Mouse (Mus musculus) retina, adult 2 months (tissue): ENCODE measurements around the gene Mrpl1.
A peak's percentile ranks its signal among the peaks of the same experiment; 100 is the strongest.

Experiments used
- DNase-seq: peaks from one replicate; pipeline ENCODE4 v3.0.0-alpha.2; 2012; ENCODE audit warnings: low read depth, low spot score

The Mrpl1 gene

GRCm38 (mm10) chr5:96206897-96207296, 2.4 kb upstream of the Mrpl1 start:
- DNase-seq: no peak

GRCm38 (mm10) chr5:96207531-96207930, 1.8 kb upstream of the Mrpl1 start:
- DNase-seq: no peak

- DNase-seq: no peak
These were observed 750 bp upstream of the Mrpl1 start for GRCm38 (mm10) chr5:96208543-96208942.

- peak; percentile 82 for DNase-seq
These were observed 757 bp downstream of the Mrpl1 start for GRCm38 (mm10) chr5:96209916-96210583.

GRCm38 (mm10) chr5:96218648-96219047, 9.4 kb downstream of the Mrpl1 start:
- DNase-seq: no peak

GRCm38 (mm10) chr5:96219512-96219911, 10.2 kb downstream of the Mrpl1 start:
- DNase-seq: no peak

GRCm38 (mm10) chr5:96221298-96221697, 12.0 kb downstream of the Mrpl1 start:
- no peak for DNase-seq

DNA sequence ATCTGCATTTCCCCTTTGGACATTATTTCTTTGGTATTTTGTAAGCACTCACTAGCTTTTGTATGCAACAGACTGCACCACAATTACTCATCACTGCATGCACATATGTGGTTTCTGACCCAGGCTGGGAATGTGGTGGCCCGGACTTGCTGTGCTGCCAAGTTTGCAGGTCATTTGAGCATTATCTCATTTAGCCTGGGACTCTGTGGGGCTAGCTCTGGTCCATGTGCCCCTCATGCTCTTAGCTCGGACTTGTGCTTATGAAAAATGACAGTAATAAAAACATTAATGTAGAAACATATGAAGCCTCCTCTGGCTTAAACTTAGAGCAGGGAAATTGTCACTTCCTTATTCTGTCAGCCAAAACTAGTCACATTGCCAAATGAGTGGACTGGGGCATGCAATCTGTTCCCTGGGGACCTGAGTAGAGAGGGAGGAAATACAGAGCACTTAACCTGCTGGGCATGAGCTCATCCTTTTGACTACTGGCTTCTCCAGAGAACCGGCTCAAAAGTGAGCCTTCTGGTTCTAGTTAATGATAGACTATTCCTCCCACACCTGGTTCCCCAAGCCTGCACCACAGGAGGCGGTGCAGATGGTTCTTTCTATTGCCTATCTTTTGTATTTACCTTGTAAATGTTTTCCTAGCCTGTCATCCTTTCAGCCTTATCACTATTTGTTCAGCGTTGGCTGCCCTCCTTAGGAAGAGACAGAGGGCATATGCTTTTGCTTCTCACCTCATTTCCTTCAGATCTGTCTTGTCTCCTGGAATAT, 12.7 kb downstream of the Mrpl1 start:
- DNase-seq: no peak

DNA sequence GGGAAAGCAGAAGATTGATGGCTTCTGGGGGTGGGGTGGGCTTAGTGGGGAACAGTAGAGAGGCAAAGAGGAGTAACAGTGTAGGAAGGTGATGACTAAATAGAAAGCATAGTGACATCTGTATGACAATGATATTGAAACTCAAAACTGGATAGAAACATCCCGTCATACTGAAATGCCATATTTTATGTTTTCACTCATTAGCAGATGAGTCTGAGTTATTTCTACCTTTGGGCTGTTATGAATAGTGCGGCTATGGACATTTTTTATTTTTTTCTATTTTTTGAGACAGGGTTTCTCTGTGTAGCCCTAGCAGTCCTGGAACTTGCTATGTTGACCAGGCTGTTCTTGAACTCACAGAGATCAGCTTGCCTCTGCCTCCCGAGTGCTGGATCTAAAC, 13.7 kb downstream of the Mrpl1 start:
- no peak for DNase-seq

DNA sequence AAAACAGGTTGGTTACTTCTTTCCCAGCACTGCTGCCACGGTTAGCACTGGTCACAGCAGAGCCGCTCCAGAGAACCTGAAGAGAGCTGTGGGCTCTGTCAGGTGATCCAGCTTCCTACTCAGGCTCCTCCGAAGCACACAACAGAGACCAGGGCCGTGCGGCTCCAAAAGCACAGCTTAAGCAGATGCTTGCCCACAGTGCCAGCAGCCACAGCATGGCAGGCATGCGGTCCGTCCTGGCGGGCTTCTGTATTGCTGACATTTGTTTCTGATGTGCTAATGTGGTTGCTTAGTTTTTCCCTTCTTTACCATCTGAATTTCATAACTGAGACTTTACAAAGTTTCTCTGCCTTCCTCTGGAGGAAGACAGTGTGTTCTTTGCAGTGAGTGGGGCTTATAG, 17.2 kb downstream of the Mrpl1 start:
- DNase-seq: no peak

DNA sequence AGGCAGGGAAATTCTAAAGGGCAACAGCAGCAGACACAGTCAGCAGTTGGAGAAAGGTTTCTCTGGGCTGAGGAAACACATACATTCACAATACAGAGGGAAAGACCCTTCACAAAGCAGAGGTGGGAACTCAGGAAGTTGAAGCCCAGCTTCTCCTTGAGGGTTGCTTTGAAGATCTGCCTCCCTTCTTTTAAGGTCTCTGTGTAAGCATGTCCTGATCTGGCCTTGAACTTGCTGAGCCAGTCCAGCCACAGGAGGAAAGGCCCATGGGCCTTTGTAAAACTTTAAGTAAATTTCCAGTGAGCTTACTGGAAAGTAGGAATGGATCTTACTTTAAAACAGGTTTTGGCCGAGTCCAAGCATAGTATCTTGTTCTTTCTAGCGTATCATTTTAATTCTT, 19.7 kb downstream of the Mrpl1 start:
- no peak for DNase-seq

- DNase-seq: no peak
These were observed 29.5 kb downstream of the Mrpl1 start for GRCm38 (mm10) chr5:96238797-96239196.

GRCm38 (mm10) chr5:96240856-96241255, 31.6 kb downstream of the Mrpl1 start:
- DNase-seq: no peak

GRCm38 (mm10) chr5:96244511-96244910, 35.2 kb downstream of the Mrpl1 start:
- no peak for DNase-seq

- no peak for DNase-seq
These were observed 44.7 kb downstream of the Mrpl1 start for GRCm38 (mm10) chr5:96253995-96254394.

- DNase-seq: no peak
These were observed 45.9 kb downstream of the Mrpl1 start for GRCm38 (mm10) chr5:96255166-96255565.

GRCm38 (mm10) chr5:96258210-96258609, 48.9 kb downstream of the Mrpl1 start:
- DNase-seq: no peak

- peak; percentile 39 for DNase-seq
These were observed 57.9 kb downstream of the Mrpl1 start for GRCm38 (mm10) chr5:96267017-96267702.

DNA sequence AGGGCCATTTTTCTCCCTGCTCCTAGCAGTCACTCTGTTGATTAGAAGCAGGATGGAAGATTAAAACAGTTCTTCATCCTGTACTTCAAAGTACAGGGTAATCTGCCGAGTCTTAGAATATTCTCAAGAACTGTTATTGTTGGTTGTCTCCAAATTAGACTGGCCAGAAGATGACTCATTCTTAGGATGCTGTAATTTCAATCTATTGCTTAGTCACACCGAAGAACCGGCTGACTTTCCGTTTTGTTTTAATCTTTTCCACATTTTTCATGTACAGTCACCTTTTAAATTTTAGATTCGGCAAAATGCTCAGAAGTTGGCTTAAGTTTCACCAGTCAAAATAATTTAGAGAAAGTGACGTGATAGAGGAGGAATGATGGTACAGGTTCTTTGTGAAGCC, 61.8 kb downstream of the Mrpl1 start:
- no peak for DNase-seq

GRCm38 (mm10) chr5:96305786-96306185, 96.5 kb downstream of the Mrpl1 start:
- no peak for DNase-seq

DNA sequence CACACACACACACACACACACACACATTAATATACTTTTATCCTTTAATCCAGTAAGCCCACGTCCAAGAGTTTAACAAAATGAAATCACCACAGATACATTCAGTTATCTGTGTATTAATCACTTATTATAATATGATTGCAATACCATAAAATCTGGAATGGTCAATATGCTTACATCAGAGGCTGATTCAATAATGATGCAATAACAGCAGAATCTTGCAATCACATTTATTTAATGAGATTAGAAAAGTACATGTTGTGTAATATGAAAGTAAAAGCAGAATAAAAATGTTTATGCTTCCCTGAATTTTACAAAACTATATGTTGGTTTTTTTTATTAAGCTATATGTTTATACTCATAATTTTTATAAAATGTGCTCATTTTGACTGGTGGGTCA, 97.0 kb downstream of the Mrpl1 start:
- DNase-seq: no peak

- DNase-seq: no peak
These were observed 97.5 kb downstream of the Mrpl1 start for GRCm38 (mm10) chr5:96306826-96307225.

- DNase-seq: no peak
These were observed 98.8 kb downstream of the Mrpl1 start for GRCm38 (mm10) chr5:96308086-96308485.
